Mouse (Mus musculus): ENCODE results near the gene Spsb2.
"Not testable (repeated sequence)": the region's sequence is repeated elsewhere in the genome, so short reads cannot be mapped to it uniquely, and the experiment has no call there.

Spsb2 gene

GRCm38 (mm10) chr6:124803061-124803460 is 5.4 kb upstream of the Spsb2 start:
- DNase-seq (ENCODE audit: low spot score) = no peak

GRCm38 (mm10) chr6:124803691-124804090 is 4.8 kb upstream of the Spsb2 start:
- not testable (repeated sequence) for DNase-seq (ENCODE audit: low spot score)

GRCm38 (mm10) chr6:124804341-124804740 is 4.1 kb upstream of the Spsb2 start:
- DNase-seq (ENCODE audit: low spot score) = no peak

GRCm38 (mm10) chr6:124805341-124806321 is 2.8 kb upstream of the Spsb2 start:
- peak; percentile 96 for DNase-seq (ENCODE audit: low spot score)

GRCm38 (mm10) chr6:124806446-124807140 is 1.9 kb upstream of the Spsb2 start:
- DNase-seq (ENCODE audit: low spot score) = no peak

GRCm38 (mm10) chr6:124807366-124807765 is 1.1 kb upstream of the Spsb2 start:
- DNase-seq (ENCODE audit: low spot score) = no peak

- DNase-seq (ENCODE audit: low spot score) = no peak
Measured at GRCm38 (mm10) chr6:124807986-124808357, 489 bp upstream of the Spsb2 start.

- peak; percentile 84 for DNase-seq (ENCODE audit: low spot score)
Measured at GRCm38 (mm10) chr6:124809052-124809774, 752 bp downstream of the Spsb2 start.

GRCm38 (mm10) chr6:124809775-124810538 is 1.5 kb downstream of the Spsb2 start:
- DNase-seq (ENCODE audit: low spot score) = no peak

GRCm38 (mm10) chr6:124810566-124811402 is 2.3 kb downstream of the Spsb2 start:
- DNase-seq (ENCODE audit: low spot score) = not testable (repeated sequence)

GRCm38 (mm10) chr6:124811403-124811665 is 2.9 kb downstream of the Spsb2 start:
- DNase-seq (ENCODE audit: low spot score) = no peak

GRCm38 (mm10) chr6:124811701-124812560 is 3.5 kb downstream of the Spsb2 start:
- no peak for DNase-seq (ENCODE audit: low spot score)

GRCm38 (mm10) chr6:124812848-124813247 is 4.4 kb downstream of the Spsb2 start:
- no peak for DNase-seq (ENCODE audit: low spot score)

- peak; percentile 60 for DNase-seq (ENCODE audit: low spot score)
Measured at GRCm38 (mm10) chr6:124813496-124813895, 5.0 kb downstream of the Spsb2 start.

- DNase-seq (ENCODE audit: low spot score) = peak; percentile 94
Measured at GRCm38 (mm10) chr6:124813933-124814332, 5.5 kb downstream of the Spsb2 start, which contains the start of gene Tpi1. Tpi1 (minus strand) TSS chr6:124814296.

GRCm38 (mm10) chr6:124814448-124814847 is 6.0 kb downstream of the Spsb2 start:
- no peak for DNase-seq (ENCODE audit: low spot score)

- no peak for DNase-seq (ENCODE audit: low spot score)
Measured at GRCm38 (mm10) chr6:124814858-124815774, 6.7 kb downstream of the Spsb2 start.

- no peak for DNase-seq (ENCODE audit: low spot score)
Measured at GRCm38 (mm10) chr6:124816611-124817010, 8.2 kb downstream of the Spsb2 start.

- no peak for DNase-seq (ENCODE audit: low spot score)
Measured at GRCm38 (mm10) chr6:124817125-124817524, 8.7 kb downstream of the Spsb2 start.

All from lung, postnatal 25 days (tissue).